In genomic region chr7:102246956-102247797, GRCm38 (mm10) we compare ENCODE assay signal across 8 mouse cellular contexts. TPM values are rescaled to one million over a fixed set of nuclear protein-coding genes. Genes with fewer than 3 reads are reported as not detected.
DNase-seq lines count a peak whose midpoint lies in the region; ATAC-seq and TF ChIP-seq lines count a peak whose summit lies in the region.

No protein-coding gene starts in this region.

- no peak for TF ChIP-seq CTCF in bone marrow, adult 2 months (IDR thresholded peaks at IDR 0.05; ENCODE audit: control insufficient read depth, insufficient read depth, low read length)
- no peak for TF ChIP-seq CTCF in lung, embryonic 14.5 days (IDR thresholded peaks at IDR 0.05; ENCODE audit: low read depth)

- peaks cover 75% of the 10 kb centered on the region for H3K4me1 ChIP-seq in heart, embryonic 10.5 days
- peaks cover 6% of the 10 kb centered on the region for H3K4me1 ChIP-seq in bone marrow, adult 2 months (ENCODE audit: control insufficient read depth, insufficient read depth, low read length)
- peaks cover 33% of the 10 kb centered on the region for H3K4me1 ChIP-seq in lung, embryonic 14.5 days (ENCODE audit: insufficient read depth)

- no peaks in the 10 kb centered on the region; the same call in 1 of the 2 replicates for H3K36me3 ChIP-seq in heart, embryonic 10.5 days
- 0 out of 2 replicates have a peak, but pooled peaks cover 3% of the 10 kb centered on the region for H3K36me3 ChIP-seq in lung, embryonic 14.5 days (ENCODE audit: insufficient read depth)

- H3K9me3 ChIP-seq in heart, embryonic 10.5 days: no peaks in the 10 kb centered on the region
- H3K9me3 ChIP-seq in lung, embryonic 14.5 days (ENCODE audit: low read depth, low read length): no peaks in the 10 kb centered on the region

- 45% methylated on average over 12 of the region's 12 CpGs for WGBS in heart, embryonic 10.5 days
- WGBS in bone marrow, adult 2 months: 11% methylated on average over 12 of the region's 12 CpGs
- WGBS in lung, embryonic 14.5 days: 59% methylated on average over 12 of the region's 12 CpGs

- intact Hi-C loops in heart, postnatal 36 days (cut with DNase I): no loop called here

- H3K27ac ChIP-seq in heart, embryonic 10.5 days: peak overlapping the region; percentile 62
- peak overlapping the region; percentile 97 for H3K27ac ChIP-seq in bone marrow, adult 2 months (ENCODE audit: control insufficient read depth, insufficient read depth, low read depth, low read length, poor library complexity)
- H3K27ac ChIP-seq in lung, embryonic 14.5 days (ENCODE audit: low read depth): no peak overlapping the region

- peak overlapping the region; percentile 83 for H3K4me2 ChIP-seq in lung, embryonic 14.5 days

- TF ChIP-seq POLR2A in bone marrow, adult 2 months (IDR thresholded peaks at IDR 0.05; ENCODE audit: borderline replicate concordance, control insufficient read depth, low read depth, low read length): peak; percentile 34; the same call in 1 of the 2 replicates

- H3K4me3 ChIP-seq in heart, embryonic 10.5 days: peak overlapping the region; percentile 13; the same call in 1 of the 2 replicates
- H3K4me3 ChIP-seq in bone marrow, adult 2 months (replicated peaks; ENCODE audit: control insufficient read depth, low read depth, low read length): peak overlapping the region; percentile 98
- H3K4me3 ChIP-seq in lung, embryonic 14.5 days (ENCODE audit: low read depth, low read length): no peak overlapping the region

- no peak for DNase-seq in heart, embryonic 10.5 days (ENCODE audit: low spot score)
- DNase-seq in heart, postnatal 36 days: no peak
- peak; percentile 61 for DNase-seq in induced T-regulatory cell, adult 2 months (ENCODE audit: low read depth)
- no peak for DNase-seq in lung, embryonic 14.5 days
- no peak for DNase-seq in urinary bladder, adult 18-20 months (ENCODE audit: low spot score in 2 of 2)
- no peak for DNase-seq in ovary, postnatal 14 days (ENCODE audit: low spot score)
- no peak for DNase-seq in frontal cortex, adult 2 months (ENCODE audit: extremely low spot score in 1 of 2, low spot score in 1 of 2)

- peak overlapping the region; percentile 29 for H3K9ac ChIP-seq in lung, embryonic 14.5 days

- no peak for ATAC-seq in lung, embryonic 14.5 days (ENCODE audit: insufficient read depth)

- H3K27me3 ChIP-seq in heart, embryonic 10.5 days (ENCODE audit: insufficient read depth, poor library complexity, severe bottlenecking): no peaks in the 10 kb centered on the region
- H3K27me3 ChIP-seq in lung, embryonic 14.5 days (ENCODE audit: insufficient read depth, low read length): no peaks in the 10 kb centered on the region

RNA-seq across cellular contexts. Expression of gene Rhog, which starts 8.7 kb away (rescaled TPM):
- polyA plus RNA-seq in heart, embryonic 10.5 days (2016; fragmentation: Nextera tagmentation; extraction: Ambion mirVana): 42.8 and 48.9 TPM in 2 replicates
- 10 to 100 TPM; 24.7 to 35.3 TPM for total RNA-seq in heart, postnatal 36 days (2021)
- polyA plus RNA-seq in bone marrow, adult 2 months (2011; ENCODE audit: insufficient read depth, insufficient read length, low replicate concordance, missing spikeins): 89.0 and 95.2 TPM in 2 replicates
- polyA plus RNA-seq in lung, embryonic 14.5 days (2014; fragmentation: Nextera tagmentation; extraction: Ambion mirVana): 68.4 and 71.9 TPM in 2 replicates
- polyA plus RNA-seq in frontal cortex, adult 2 months (2012; rRNA removed): 35.8 and 41.8 TPM in 2 replicates

RNA-seq across cellular contexts. Expression of gene Stim1, which starts 20.4 kb away (rescaled TPM):
- 15.1 and 16.6 TPM in 2 replicates for polyA plus RNA-seq in heart, embryonic 10.5 days (2016; fragmentation: Nextera tagmentation; extraction: Ambion mirVana)
- 10 to 100 TPM; 21.8 to 29.7 TPM for total RNA-seq in heart, postnatal 36 days (2021)
- 12.8 and 24.8 TPM in 2 replicates for polyA plus RNA-seq in bone marrow, adult 2 months (2011; ENCODE audit: insufficient read depth, insufficient read length, low replicate concordance, missing spikeins)
- 15.9 and 16.3 TPM in 2 replicates for polyA plus RNA-seq in lung, embryonic 14.5 days (2014; fragmentation: Nextera tagmentation; extraction: Ambion mirVana)
- 78.3 and 82.5 TPM in 2 replicates for polyA plus RNA-seq in frontal cortex, adult 2 months (2012; rRNA removed)

RNA-seq across cellular contexts. Expression of gene Pgap2, which starts 37.2 kb away (rescaled TPM):
- polyA plus RNA-seq in heart, embryonic 10.5 days (2016; fragmentation: Nextera tagmentation; extraction: Ambion mirVana): 49.0 and 54.0 TPM in 2 replicates
- 10 to 100 TPM; 67.3 to 73.6 TPM for total RNA-seq in heart, postnatal 36 days (2021)
- polyA plus RNA-seq in bone marrow, adult 2 months (2011; ENCODE audit: insufficient read depth, insufficient read length, low replicate concordance, missing spikeins): 6.9 and 24.4 TPM in 2 replicates
- polyA plus RNA-seq in lung, embryonic 14.5 days (2014; fragmentation: Nextera tagmentation; extraction: Ambion mirVana): 77.9 and 80.4 TPM in 2 replicates
- 26.0 and 27.4 TPM in 2 replicates for polyA plus RNA-seq in frontal cortex, adult 2 months (2012; rRNA removed)

RNA-seq across cellular contexts. Expression of gene Nup98, which starts 37.2 kb away (rescaled TPM):
- polyA plus RNA-seq in heart, embryonic 10.5 days (2016; fragmentation: Nextera tagmentation; extraction: Ambion mirVana): 36.6 and 36.7 TPM in 2 replicates
- 10 to 100 TPM; 31.0 to 31.8 TPM for total RNA-seq in heart, postnatal 36 days (2021)
- polyA plus RNA-seq in bone marrow, adult 2 months (2011; ENCODE audit: insufficient read depth, insufficient read length, low replicate concordance, missing spikeins): 10.4 and 18.9 TPM in 2 replicates
- polyA plus RNA-seq in lung, embryonic 14.5 days (2014; fragmentation: Nextera tagmentation; extraction: Ambion mirVana): 50.2 and 50.7 TPM in 2 replicates
- polyA plus RNA-seq in frontal cortex, adult 2 months (2012; rRNA removed): 18.8 and 19.7 TPM in 2 replicates
